ENCODE assay signal across 27 mouse cellular contexts in the genomic region with DNA sequence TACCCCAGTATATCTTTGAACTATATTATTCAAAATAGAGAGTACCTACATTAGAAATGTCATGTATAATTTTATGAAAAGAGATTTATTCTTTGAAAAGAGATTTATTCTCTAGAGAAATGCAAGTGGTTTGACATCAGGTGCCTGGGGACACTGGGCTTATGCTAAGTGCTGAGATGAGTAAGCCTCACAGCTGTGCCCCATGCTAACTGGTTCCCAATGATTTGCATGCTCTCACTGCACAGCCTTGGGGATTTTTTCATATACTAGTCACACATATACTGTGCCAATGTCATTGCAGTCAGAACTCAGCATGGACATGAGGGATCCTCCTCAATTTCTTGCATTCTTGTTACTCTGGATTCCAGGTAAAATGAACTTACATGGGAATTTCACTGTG. TPM values are rescaled to one million over a fixed set of nuclear protein-coding genes. Genes with fewer than 3 reads are reported as not detected.
DNase-seq lines count a peak whose midpoint lies in the region; ATAC-seq lines count a peak whose summit lies in the region.
"Had no signal": no experiment of that assay in that cellular context is flagged by ENCODE, and none has a peak within 500 bp of the region (broad histone marks: within the 10 kb centered on the region; RNA-seq: fewer than 3 reads in every experiment).

No protein-coding gene starts in this region.

- no peak overlapping the region for H3K27ac ChIP-seq in hindbrain, embryonic 11.5 days (ENCODE audit: low read depth, low read length)
- no peak overlapping the region for H3K27ac ChIP-seq in hindbrain, embryonic 16.5 days (ENCODE audit: low read depth, low read length)
- H3K27ac ChIP-seq in midbrain, embryonic 13.5 days = no peak overlapping the region
- no peak overlapping the region for H3K27ac ChIP-seq in midbrain, embryonic 15.5 days
- H3K27ac ChIP-seq: embryonic facial prominence, embryonic 12.5 days; forebrain, embryonic 12.5 days; heart, adult 2 months; heart, embryonic 15.5 days; hindbrain, embryonic 15.5 days had no signal

- peak; percentile 1 for DNase-seq in hindbrain, embryonic 11.5 days (ENCODE audit: low spot score)
- DNase-seq in retina, embryonic 14.5 days (ENCODE audit: low spot score) = peak; percentile 18
- DNase-seq in retina, postnatal 1 day = no peak
- DNase-seq in adipocyte (ENCODE audit: low spot score) = no peak
- DNase-seq: adrenal gland, adult 2 months; adrenal gland, postnatal 25 days; cerebellum, adult 11 months; cerebellum, adult 8-10 months; cerebellum, postnatal 14 days; embryo, embryonic 11 days; gastrocnemius, postnatal 14 days; heart, adult 2 months; heart, postnatal 14 days had no signal

- H3K4me3 ChIP-seq in hindbrain, embryonic 11.5 days (ENCODE audit: low read depth, low read length) = no peak overlapping the region
- no peak overlapping the region for H3K4me3 ChIP-seq in hindbrain, embryonic 16.5 days (ENCODE audit: low read length)
- no peak overlapping the region for H3K4me3 ChIP-seq in midbrain, embryonic 13.5 days (replicated peaks)
- H3K4me3 ChIP-seq in midbrain, embryonic 15.5 days = no peak overlapping the region
- H3K4me3 ChIP-seq: embryonic facial prominence, embryonic 12.5 days; forebrain, embryonic 12.5 days; heart, adult 2 months; heart, embryonic 15.5 days; hindbrain, embryonic 15.5 days had no signal

- no peaks in the 10 kb centered on the region for H3K9me3 ChIP-seq in hindbrain, embryonic 11.5 days (ENCODE audit: control insufficient read depth, low read length)
- no peaks in the 10 kb centered on the region for H3K9me3 ChIP-seq in hindbrain, embryonic 16.5 days (ENCODE audit: control insufficient read depth, low read length)
- H3K9me3 ChIP-seq in midbrain, embryonic 13.5 days = no peaks in the 10 kb centered on the region
- H3K9me3 ChIP-seq in midbrain, embryonic 15.5 days = no peaks in the 10 kb centered on the region
- H3K9me3 ChIP-seq: embryonic facial prominence, embryonic 12.5 days; forebrain, embryonic 12.5 days; heart, embryonic 15.5 days; hindbrain, embryonic 15.5 days had no signal

- no peak overlapping the region for H3K9ac ChIP-seq in hindbrain, embryonic 11.5 days (ENCODE audit: low read depth, low read length)
- H3K9ac ChIP-seq in hindbrain, embryonic 16.5 days (ENCODE audit: low read depth, low read length) = no peak overlapping the region
- H3K9ac ChIP-seq in midbrain, embryonic 13.5 days (replicated peaks) = no peak overlapping the region
- no peak overlapping the region for H3K9ac ChIP-seq in midbrain, embryonic 15.5 days
- H3K9ac ChIP-seq: embryonic facial prominence, embryonic 12.5 days; forebrain, embryonic 12.5 days; heart, embryonic 15.5 days; hindbrain, embryonic 15.5 days had no signal

- H3K27me3 ChIP-seq in hindbrain, embryonic 11.5 days (ENCODE audit: control insufficient read depth, insufficient read depth, low read length) = no peaks in the 10 kb centered on the region
- no peaks in the 10 kb centered on the region for H3K27me3 ChIP-seq in hindbrain, embryonic 16.5 days (replicated peaks; ENCODE audit: control insufficient read depth, insufficient read depth, low read length)
- no peaks in the 10 kb centered on the region for H3K27me3 ChIP-seq in midbrain, embryonic 13.5 days
- no peaks in the 10 kb centered on the region for H3K27me3 ChIP-seq in midbrain, embryonic 15.5 days (replicated peaks)
- H3K27me3 ChIP-seq: embryonic facial prominence, embryonic 12.5 days; forebrain, embryonic 12.5 days; heart, embryonic 15.5 days; hindbrain, embryonic 15.5 days; Patski had no signal

- no peak overlapping the region for H3K4me2 ChIP-seq in hindbrain, embryonic 11.5 days (replicated peaks; ENCODE audit: low read depth, low read length)
- no peak overlapping the region for H3K4me2 ChIP-seq in hindbrain, embryonic 16.5 days (ENCODE audit: low read length)
- H3K4me2 ChIP-seq in midbrain, embryonic 13.5 days (replicated peaks) = no peak overlapping the region
- no peak overlapping the region for H3K4me2 ChIP-seq in midbrain, embryonic 15.5 days
- H3K4me2 ChIP-seq: embryonic facial prominence, embryonic 12.5 days; forebrain, embryonic 12.5 days; heart, embryonic 11.5 days; heart, embryonic 15.5 days; hindbrain, embryonic 15.5 days had no signal

- H3K36me3 ChIP-seq in hindbrain, embryonic 11.5 days (ENCODE audit: control insufficient read depth, insufficient read depth, low read length) = no peaks in the 10 kb centered on the region
- H3K36me3 ChIP-seq in hindbrain, embryonic 16.5 days (ENCODE audit: control insufficient read depth, insufficient read depth, low read length) = no peaks in the 10 kb centered on the region
- H3K36me3 ChIP-seq in midbrain, embryonic 13.5 days = no peaks in the 10 kb centered on the region
- no peaks in the 10 kb centered on the region for H3K36me3 ChIP-seq in midbrain, embryonic 15.5 days (replicated peaks)
- H3K36me3 ChIP-seq: embryonic facial prominence, embryonic 12.5 days; forebrain, embryonic 12.5 days; heart, embryonic 15.5 days; hindbrain, embryonic 15.5 days had no signal

- H3K4me1 ChIP-seq in hindbrain, embryonic 11.5 days (replicated peaks; ENCODE audit: control insufficient read depth, insufficient read depth, low read length) = no peaks in the 10 kb centered on the region
- no peaks in the 10 kb centered on the region for H3K4me1 ChIP-seq in hindbrain, embryonic 16.5 days (ENCODE audit: control insufficient read depth, insufficient read depth, low read depth, low read length)
- H3K4me1 ChIP-seq in midbrain, embryonic 13.5 days (replicated peaks) = no peaks in the 10 kb centered on the region
- no peaks in the 10 kb centered on the region for H3K4me1 ChIP-seq in midbrain, embryonic 15.5 days
- H3K4me1 ChIP-seq: embryonic facial prominence, embryonic 12.5 days; forebrain, embryonic 12.5 days; heart, embryonic 15.5 days; hindbrain, embryonic 15.5 days had no signal

- ATAC-seq in hindbrain, embryonic 11.5 days (ENCODE audit: low FRiP score) = peak; percentile 72
- no peak for ATAC-seq in hindbrain, embryonic 16.5 days
- peak; percentile 43; the same call in 1 of the 2 replicates for ATAC-seq in midbrain, embryonic 13.5 days
- no peak for ATAC-seq in midbrain, embryonic 15.5 days (replicated peaks)
- ATAC-seq: activated CD4-positive, CD25-positive, alpha-beta regulatory T cell, adult 4 months; forebrain, embryonic 16.5 days; Patski had no signal

RNA-seq across cellular contexts. Expression of gene Olfr444, which starts 31.5 kb away (rescaled TPM):
- not detected in 2 replicates for polyA plus RNA-seq in hindbrain, embryonic 11.5 days (2014; fragmentation: Nextera tagmentation; extraction: Ambion mirVana)
- polyA plus RNA-seq in hindbrain, embryonic 16.5 days (2015; fragmentation: Nextera tagmentation; extraction: Ambion mirVana) = not detected in 2 replicates
- polyA plus RNA-seq in midbrain, embryonic 13.5 days (2015; fragmentation: Nextera tagmentation; extraction: Ambion mirVana) = not detected in 2 replicates
- polyA plus RNA-seq in midbrain, embryonic 15.5 days (2015; fragmentation: Nextera tagmentation; extraction: Ambion mirVana) = not detected in 2 replicates
- polyA plus RNA-seq: activated CD4-positive, CD25-positive, alpha-beta regulatory T cell, adult 4 months; adrenal gland, adult 2 months; C2C12; embryonic facial prominence, embryonic 12.5 days; forebrain, embryonic 12.5 days; forebrain, embryonic 16.5 days; frontal cortex, adult 2 months; gonadal fat pad, adult 2 months; heart, adult 2 months; heart, embryonic 11.5 days; heart, embryonic 15.5 days; hindbrain, embryonic 15.5 days; Patski had no signal

RNA-seq across cellular contexts. Expression of gene Olfr446, which starts 59.2 kb away (rescaled TPM):
- not detected in 2 replicates for polyA plus RNA-seq in hindbrain, embryonic 11.5 days (2014; fragmentation: Nextera tagmentation; extraction: Ambion mirVana)
- not detected in 2 replicates for polyA plus RNA-seq in hindbrain, embryonic 16.5 days (2015; fragmentation: Nextera tagmentation; extraction: Ambion mirVana)
- not detected in 2 replicates for polyA plus RNA-seq in midbrain, embryonic 13.5 days (2015; fragmentation: Nextera tagmentation; extraction: Ambion mirVana)
- not detected in 2 replicates for polyA plus RNA-seq in midbrain, embryonic 15.5 days (2015; fragmentation: Nextera tagmentation; extraction: Ambion mirVana)
- polyA plus RNA-seq: adrenal gland, adult 2 months; C2C12; embryonic facial prominence, embryonic 12.5 days; forebrain, embryonic 12.5 days; forebrain, embryonic 16.5 days; frontal cortex, adult 2 months; gonadal fat pad, adult 2 months; heart, adult 2 months; heart, embryonic 11.5 days; heart, embryonic 15.5 days; hindbrain, embryonic 15.5 days; Patski had no signal

Comparison
In these comparisons a context has a peak if more than half of its experiments do, and no peak if none do; other contexts are left out.
1. ATAC-seq: peak in hindbrain, embryonic 11.5 days (single experiment) and midbrain, embryonic 13.5 days (single experiment); none in hindbrain, embryonic 16.5 days (single experiment) and midbrain, embryonic 15.5 days (single experiment).
2. DNase-seq: peak in hindbrain, embryonic 11.5 days (single experiment) and retina, embryonic 14.5 days (single experiment); none in retina, postnatal 1 day (single experiment) and adipocyte (single experiment).